Mouse (Mus musculus) G1E (cell line): ENCODE results near the gene Abcf2. TPM values are rescaled to one million over a fixed set of nuclear protein-coding genes. Genes with fewer than 3 reads are reported as not detected.
A peak's percentile ranks its signal among the peaks of the same experiment; 100 is the strongest.

Source experiments
- ATAC-seq: 2 replicates; pipeline ENCODE4 v1.8.0; 2016; ENCODE audit warnings: mild to moderate bottlenecking; ENCODE audit not compliant: insufficient number of reproducible peaks, poor library complexity, low FRiP score, severe bottlenecking; ENCODE audit errors: extremely low read depth
- DNase-seq: peaks from one replicate; pipeline ENCODE4 v3.0.0; 2012; ENCODE audit warnings: low spot score
- H3K27me3 ChIP-seq: 2 replicates; pipeline ENCODE4 v1.6.1; 2012; ENCODE audit warnings: mild to moderate bottlenecking, low read length, inconsistent platforms; ENCODE audit not compliant: insufficient read depth
- H3K36me3 ChIP-seq: replicated peaks from 2 replicates; pipeline ENCODE3; 2012; ENCODE audit warnings: mild to moderate bottlenecking, inconsistent platforms
- H3K4me1 ChIP-seq: 2 replicates; pipeline ENCODE4 v1.6.1; 2012; ENCODE audit warnings: low read depth, low read length, inconsistent platforms, mixed read lengths; ENCODE audit not compliant: insufficient read depth
- H3K4me3 ChIP-seq: 2 replicates; pipeline ENCODE4 v1.5.1; 2012; ENCODE audit warnings: low read depth, mild to moderate bottlenecking, inconsistent platforms, low read length, moderate library complexity, mixed read lengths
- H3K9me3 ChIP-seq: replicated peaks from 2 replicates; pipeline ENCODE4 v1.6.1; 2012; ENCODE audit warnings: inconsistent platforms
- CTCF ChIP-seq: IDR thresholded peaks from 2 replicates; pipeline ENCODE4 v1.5.1; 2012; ENCODE audit warnings: low read depth, low read length, inconsistent platforms, mixed read lengths
- GATA1 ChIP-seq: IDR thresholded peaks from 2 replicates; pipeline ENCODE4 v1.6.1; 2012; ENCODE audit warnings: borderline replicate concordance, low read length, inconsistent platforms, mixed read lengths
- GATA2 ChIP-seq: IDR thresholded peaks from 2 replicates; pipeline ENCODE4 v1.6.1; 2012; ENCODE audit warnings: low read depth, low read length, inconsistent platforms, borderline replicate concordance
- POLR2AphosphoS5 ChIP-seq: IDR thresholded peaks from 2 replicates; pipeline ENCODE4 v1.6.1; 2012; ENCODE audit warnings: low read depth, low read length, inconsistent platforms; ENCODE audit not compliant: insufficient replicate concordance
- TAL1 ChIP-seq: conservative IDR thresholded peaks from 2 replicates; pipeline ENCODE4 v1.6.1; 2012; ENCODE audit warnings: low read depth, low read length, inconsistent platforms, mixed read lengths
- polyA plus RNA-seq: library from polyadenylated mRNA; stranded (reverse); fragments of >175 nt; gene quantifications from 2 replicates; pipeline ENCODE4 v1.2.3, GENCODE M21; 2012
- total RNA-seq, 2 experiments: library from RNA; stranded (forward) in 1 of 2; stranded (reverse) in 1 of 2; fragments of 200-1000 nt in 1 of 2; fragments of >200 nt in 1 of 2; fragmentation: Nextera tagmentation in 1 of 2; gene quantifications; 2 replicates each; pipeline ENCODE4 v1.2.3; 2014 to 2017

Gene Abcf2
- total and polyA plus RNA-seq, 3 experiments: 58.8 to 89.5 (median 81.4) TPM

DNA sequence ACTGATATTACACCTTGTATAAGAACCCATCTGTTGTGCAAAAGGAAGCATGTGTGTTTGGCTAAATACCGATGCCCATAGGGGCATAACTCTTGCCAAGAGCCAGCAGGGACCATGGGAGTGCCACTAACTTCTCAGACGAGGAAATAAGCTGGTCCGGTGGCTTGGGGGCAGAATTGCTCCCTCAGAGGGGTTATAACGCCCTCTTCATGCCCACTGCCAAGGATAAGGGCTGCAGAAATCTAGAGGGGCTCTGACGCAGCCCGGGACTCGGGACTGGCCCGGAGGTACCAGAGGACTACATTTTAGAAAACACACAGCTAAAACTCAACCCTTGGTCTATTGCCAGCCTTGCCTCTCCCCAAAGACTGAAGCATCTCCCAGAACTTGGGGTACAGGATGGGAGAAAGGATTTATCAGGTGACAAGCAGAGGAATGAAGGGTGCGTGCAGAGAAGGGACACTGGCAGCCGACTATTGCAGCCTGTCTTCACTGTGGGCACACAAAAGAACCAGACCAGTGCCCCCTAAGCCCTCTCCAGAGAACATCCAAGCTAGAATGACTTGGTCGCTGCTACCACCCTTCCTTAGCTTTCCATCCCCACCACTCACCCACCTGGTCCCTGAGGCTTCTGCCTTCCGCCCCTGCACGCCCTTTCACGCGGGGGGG lies 20.8 kb upstream of the Abcf2 start:
- Histone ChIP-seq H3K4me1 (peaks cover 19% of the 10 kb centered on the region), H3K4me3 (peak overlapping the region; percentile 22; the same call in 1 of the 2 replicates), H3K9me3 (no peaks in the 10 kb centered on the region), H3K36me3 (peaks cover 27% of the 10 kb centered on the region), H3K27me3 (peaks cover 52% of the 10 kb centered on the region)
- ATAC-seq (no peak), DNase-seq (no peak)
- no peak for TF ChIP-seq GATA1

DNA sequence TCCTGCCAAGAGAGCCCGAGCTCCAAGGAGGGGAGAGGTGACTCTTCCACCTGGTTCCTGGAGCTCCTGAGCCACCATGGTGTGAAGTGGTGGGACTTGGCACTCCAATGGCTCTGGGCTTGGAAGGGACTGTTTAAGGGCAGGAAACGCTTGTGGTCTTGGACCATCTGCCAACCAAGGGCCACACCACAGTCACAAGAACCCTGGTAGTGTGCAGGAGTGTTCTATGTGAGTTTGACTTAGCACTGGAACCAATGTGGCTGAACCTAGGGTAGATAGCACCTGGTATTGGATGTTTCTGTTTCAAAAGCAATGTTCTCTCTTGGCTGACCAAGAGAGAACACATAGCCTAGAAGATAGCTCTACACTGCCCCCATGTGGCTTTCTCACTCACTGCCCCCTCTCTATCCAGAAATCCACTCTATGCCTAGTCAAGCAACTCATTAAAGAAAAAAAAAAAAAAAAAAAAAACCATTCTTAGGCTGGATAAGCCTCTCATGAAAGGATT lies 20.0 kb upstream of the Abcf2 start:
- H3K4me3 ChIP-seq: no peak overlapping the region
- peaks cover 44% of the 10 kb centered on the region for H3K27me3 ChIP-seq
- DNase-seq (peak; percentile 68), ATAC-seq (peak; percentile 62; the same call in 1 of the 2 replicates)
- TF ChIP-seq GATA2: no peak
- peak; percentile 41 for TF ChIP-seq CTCF
- no peak for TF ChIP-seq POLR2AphosphoS5
- peaks cover 34% of the 10 kb centered on the region for H3K36me3 ChIP-seq
- peaks cover 17% of the 10 kb centered on the region for H3K4me1 ChIP-seq
- no peaks in the 10 kb centered on the region for H3K9me3 ChIP-seq

DNA sequence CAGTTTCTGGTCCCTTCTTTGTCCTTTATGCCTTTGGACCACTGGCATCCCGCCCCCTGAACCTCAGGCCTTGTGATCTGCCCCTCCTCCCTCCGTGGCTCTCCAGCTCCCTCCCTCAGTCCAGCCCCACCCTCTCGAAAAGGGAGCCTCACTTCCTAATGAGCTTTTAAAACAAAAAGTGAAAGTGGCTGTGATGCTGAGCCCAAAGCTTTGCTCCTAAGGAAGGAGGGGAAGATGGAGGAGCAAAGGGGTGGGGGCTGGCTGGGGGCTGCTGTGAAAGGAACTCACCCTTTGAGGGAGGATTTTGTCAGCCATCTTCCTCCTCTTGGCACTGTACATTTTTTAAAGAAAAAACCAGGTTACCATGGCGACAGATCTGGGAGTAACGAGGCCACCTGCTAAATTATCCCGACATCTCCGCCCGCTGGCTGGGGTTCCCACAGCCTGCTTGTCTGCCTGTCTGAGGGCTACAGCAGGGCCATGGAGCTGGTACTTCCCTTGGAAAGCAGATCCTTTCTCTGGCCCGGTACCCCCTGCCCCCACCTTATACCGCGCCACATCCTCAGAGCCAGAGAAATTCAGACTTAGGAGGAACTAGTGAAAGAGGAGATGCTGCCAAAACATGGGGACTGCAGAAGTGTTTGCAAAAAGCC lies 19.4 kb upstream of the Abcf2 start:
- no peak overlapping the region for H3K4me3 ChIP-seq
- peaks cover 17% of the 10 kb centered on the region for H3K4me1 ChIP-seq
- DNase-seq: no peak
- no peaks in the 10 kb centered on the region for H3K9me3 ChIP-seq
- no peak for TF ChIP-seq GATA1
- no peak for ATAC-seq
- peaks cover 40% of the 10 kb centered on the region for H3K36me3 ChIP-seq
- peaks cover 40% of the 10 kb centered on the region for H3K27me3 ChIP-seq

GRCm38 (mm10) chr5:24595786-24596380 lies 18.6 kb upstream of the Abcf2 start:
- ATAC-seq: no peak
- Histone ChIP-seq H3K27me3 (peaks cover 32% of the 10 kb centered on the region), H3K36me3 (peaks cover 48% of the 10 kb centered on the region), H3K4me1 (peaks cover 17% of the 10 kb centered on the region), H3K4me3 (no peak overlapping the region), H3K9me3 (no peaks in the 10 kb centered on the region)
- TF ChIP-seq CTCF: no peak
- TF ChIP-seq GATA1: no peak
- TF ChIP-seq POLR2AphosphoS5: no peak
- no peak for TF ChIP-seq TAL1
- no peak for TF ChIP-seq GATA2
- DNase-seq: no peak

DNA sequence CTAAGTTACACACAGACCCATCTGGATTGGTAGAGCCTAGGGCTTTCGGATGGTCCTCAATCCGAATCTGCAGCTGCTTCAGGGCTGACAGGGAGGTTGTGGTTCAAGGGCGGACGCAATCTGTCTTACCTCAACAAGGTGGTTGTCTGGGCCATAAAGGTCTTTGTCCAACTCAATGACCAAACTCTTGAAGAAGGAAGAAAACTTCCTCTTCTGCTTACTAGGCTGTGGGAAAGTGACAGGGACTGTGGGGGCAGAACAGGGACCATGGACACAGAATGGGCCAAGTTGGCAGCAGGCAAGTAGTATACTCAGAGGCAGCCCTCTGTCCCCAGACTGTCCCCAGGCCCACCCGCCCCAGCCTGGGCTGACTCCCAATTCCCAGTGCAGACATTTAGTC lies 18.0 kb upstream of the Abcf2 start:
- no peak for ATAC-seq
- peaks cover 54% of the 10 kb centered on the region for H3K36me3 ChIP-seq

GRCm38 (mm10) chr5:24594346-24594745 lies 17.1 kb upstream of the Abcf2 start:
- DNase-seq (no peak), ATAC-seq (no peak)
- Histone ChIP-seq H3K4me1 (peaks cover 18% of the 10 kb centered on the region), H3K27me3 (peaks cover 21% of the 10 kb centered on the region), H3K9me3 (no peaks in the 10 kb centered on the region), H3K36me3 (peaks cover 63% of the 10 kb centered on the region), H3K4me3 (no peak overlapping the region)
- TF ChIP-seq TAL1: no peak
- TF ChIP-seq POLR2AphosphoS5: no peak
- no peak for TF ChIP-seq CTCF
- TF ChIP-seq GATA1: no peak

More for the DNA sequence above, 18.0 kb upstream of the Abcf2 start:
- H3K9me3 ChIP-seq: no peaks in the 10 kb centered on the region
- H3K4me3 ChIP-seq: no peak overlapping the region
- DNase-seq: no peak
- H3K27me3 ChIP-seq: peaks cover 29% of the 10 kb centered on the region
- TF ChIP-seq GATA1: no peak
- TF ChIP-seq POLR2AphosphoS5: no peak
- no peak for TF ChIP-seq CTCF
- TF ChIP-seq TAL1: no peak
- TF ChIP-seq GATA2: no peak
- peaks cover 17% of the 10 kb centered on the region for H3K4me1 ChIP-seq
